Mouse (Mus musculus): ENCODE data around the gene Gm28042.
A peak's percentile ranks its signal among the peaks of the same experiment; 100 is the strongest.

GRCm38 (mm10) chr2:120068555-120069465 is 41.5 kb downstream of the Gm28042 start:
- no peak for TF ChIP-seq POLR2A (IDR thresholded peaks at IDR 0.05; ENCODE audit: low read depth, low read length)
- peak; percentile 59; the same call in 1 of the 2 replicates for TF ChIP-seq CTCF (IDR thresholded peaks at IDR 0.05; ENCODE audit: borderline replicate concordance, insufficient read depth, low read length)

Data from embryonic fibroblast, embryonic 13.5 days (primary cell).